Mouse (Mus musculus) layer of hippocampus, adult 18-20 months (tissue): ENCODE results near the gene Qars. TPM values are rescaled to one million over a fixed set of nuclear protein-coding genes. Genes with fewer than 3 reads are reported as not detected.

Experiments
- DNase-seq, 2 experiments: peaks; one replicate each; pipeline ENCODE4 v3.0.0; 2022; ENCODE audit warnings: low spot score in 2 of 2
- long read RNA-seq: library from polyadenylated mRNA; stranded (forward); transcript quantifications from one replicate; pipeline ENCODE4 v2.0.0, GENCODE M21; 2021
- total RNA-seq, 2 experiments: library from RNA; stranded (reverse); gene quantifications; 2 replicates each; pipeline ENCODE4 v1.2.3; 2021

Qars gene
- total RNA-seq: 10 to 100 TPM; 74.4 to 83.4 TPM
- long read RNA-seq, transcript Qars-201 (24 exons, 2,800 nt): major isoform, 34 of 40 reads
- long read RNA-seq, partial matches to known transcripts: 2 of 40 reads
- long read RNA-seq, other reads (novel, unspliced or antisense): 4 of 40 reads

GRCm38 (mm10) chr9:108507619-108508434 is at the start of gene Qars:
Gene Qars (plus strand): TSS chr9:108507706.
- peak; percentile 90 to 97 for DNase-seq

DNA sequence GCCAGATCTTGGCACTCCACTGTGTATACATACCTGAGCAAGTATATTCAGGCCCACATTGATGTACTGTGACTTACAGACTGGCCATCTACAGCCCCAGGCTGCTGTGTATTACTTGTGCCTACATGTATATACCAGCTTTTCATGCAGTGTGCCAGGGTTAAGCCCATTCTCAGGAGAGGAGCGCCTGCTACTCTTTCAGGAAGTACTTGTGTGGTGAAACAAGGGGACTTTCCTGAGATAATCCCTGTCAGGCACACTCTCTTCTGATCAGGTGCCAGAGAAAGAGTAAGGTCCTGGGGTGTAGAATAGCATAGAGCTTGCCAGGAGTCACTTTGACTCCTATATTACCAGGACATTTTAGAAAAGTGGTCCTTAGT is 47.6 kb upstream of the Qars start:
- no peak for DNase-seq

GRCm38 (mm10) chr9:108460319-108461178 is 47.0 kb upstream of the Qars start, which contains the start of gene Ccdc71:
Gene Ccdc71 (plus strand): TSS chr9:108460527.
- peak; percentile 80 to 89 for DNase-seq

- DNase-seq: no peak
These were observed 46.3 kb upstream of the Qars start, which contains the start of gene Klhdc8b for GRCm38 (mm10) chr9:108461181-108461631. Gene Klhdc8b (minus strand): TSS chr9:108461581.

DNA sequence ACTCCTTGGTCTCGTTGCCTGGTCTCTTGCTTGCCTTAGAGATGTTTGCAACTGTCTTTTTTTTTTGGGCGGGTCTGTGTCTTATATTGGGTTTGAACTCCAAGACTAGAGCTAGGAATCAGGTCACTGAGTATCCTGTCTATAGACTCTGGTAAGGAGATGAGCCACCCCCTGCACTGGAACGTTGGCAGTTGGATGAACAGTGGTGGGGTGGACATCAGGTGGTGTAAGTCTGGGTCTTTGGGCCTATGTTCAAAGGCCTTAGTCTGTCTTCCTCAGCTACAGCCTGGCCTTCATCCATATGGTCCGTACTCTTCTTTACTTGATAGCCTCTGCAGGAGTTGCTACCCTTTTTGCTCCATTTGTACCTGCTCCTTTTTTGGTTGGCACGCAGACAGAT is 45.8 kb upstream of the Qars start:
- no peak for DNase-seq

- no peak for DNase-seq
These were observed 45.3 kb upstream of the Qars start for GRCm38 (mm10) chr9:108462192-108462591.

DNA sequence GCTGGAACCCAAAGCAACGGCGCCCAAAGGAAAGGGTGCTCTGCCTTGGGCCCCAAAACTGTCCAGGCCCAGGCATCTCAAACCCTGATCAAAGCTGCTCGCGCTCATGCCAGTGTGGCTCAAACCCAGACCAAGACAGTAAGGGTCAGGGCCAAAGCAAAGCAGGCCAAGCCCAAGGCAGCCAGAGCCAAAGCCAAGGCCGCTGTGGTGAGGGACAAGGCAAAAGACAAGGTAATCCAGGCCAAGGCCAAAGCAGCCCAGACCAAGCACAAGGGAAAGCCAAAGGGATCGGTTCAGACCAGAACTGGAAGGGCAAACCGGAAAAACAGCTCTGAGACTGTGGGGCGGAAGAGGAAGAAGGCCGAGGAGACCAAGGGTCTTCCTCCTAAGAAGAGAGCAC is 43.8 kb upstream of the Qars start:
- no peak for DNase-seq

DNA sequence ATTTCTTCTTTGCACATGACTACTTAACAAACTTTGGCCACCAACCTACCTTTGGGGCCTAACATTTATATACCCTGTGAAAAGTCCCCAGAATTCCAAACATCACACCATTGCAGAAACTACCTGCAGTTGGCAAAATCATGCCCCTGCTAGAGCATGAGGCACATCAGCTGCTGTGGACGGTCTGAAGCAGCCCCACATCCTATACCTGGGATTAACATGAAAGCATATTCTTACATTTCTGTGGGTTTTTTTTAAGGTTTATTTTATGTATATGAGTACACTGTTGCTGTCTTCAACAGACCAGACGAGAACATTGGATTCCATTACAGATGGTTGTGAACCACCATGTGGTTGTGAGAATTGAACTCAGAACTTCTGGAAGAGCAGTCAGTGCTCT is 41.3 kb upstream of the Qars start:
- DNase-seq: no peak

GRCm38 (mm10) chr9:108469430-108469829 is 38.1 kb upstream of the Qars start:
- DNase-seq: no peak

GRCm38 (mm10) chr9:108469845-108470244 is 37.7 kb upstream of the Qars start:
- no peak for DNase-seq

- DNase-seq: no peak
These were observed 33.0 kb upstream of the Qars start for GRCm38 (mm10) chr9:108474528-108474927.

- DNase-seq: peak in 1 of 2 experiments; percentile 31
These were observed 28.8 kb upstream of the Qars start for GRCm38 (mm10) chr9:108478638-108479156.

- no peak for DNase-seq
These were observed 28.3 kb upstream of the Qars start for GRCm38 (mm10) chr9:108479241-108479640.

DNA sequence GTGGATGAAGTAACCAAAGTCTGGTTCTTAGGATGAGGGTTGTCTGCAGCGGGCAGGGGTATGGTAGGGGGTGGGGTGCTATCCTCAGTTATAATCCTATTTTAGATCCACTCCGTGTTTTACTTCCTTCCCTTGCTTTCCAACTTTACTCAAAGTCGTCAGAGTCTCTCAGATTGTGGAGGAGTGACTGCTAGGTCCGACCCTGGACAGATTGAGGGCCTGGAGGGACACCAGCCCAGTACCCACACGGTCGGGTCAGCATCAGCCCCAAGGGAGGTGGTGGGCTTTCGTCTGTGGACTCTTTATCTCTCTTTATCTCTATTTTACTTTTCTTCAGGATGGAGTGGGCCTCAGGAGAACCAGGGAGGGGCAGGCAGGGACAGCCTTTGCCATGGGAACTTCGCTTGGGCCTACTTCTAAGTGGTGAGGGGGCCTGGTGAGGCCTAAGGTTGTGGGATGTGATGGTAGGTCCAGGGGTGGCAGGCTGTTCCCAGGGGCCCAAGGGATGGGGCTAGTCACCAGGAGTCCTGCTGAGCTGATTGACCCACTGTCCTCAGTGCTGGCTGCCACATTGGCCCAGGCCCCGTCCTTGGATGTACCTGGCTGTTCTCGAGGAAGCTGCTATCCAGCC is 27.7 kb upstream of the Qars start, which contains the start of gene Lamb2:
Gene Lamb2 (plus strand): TSS at position 16 of the 631 bp plus-strand sequence.
- no peak for DNase-seq

DNA sequence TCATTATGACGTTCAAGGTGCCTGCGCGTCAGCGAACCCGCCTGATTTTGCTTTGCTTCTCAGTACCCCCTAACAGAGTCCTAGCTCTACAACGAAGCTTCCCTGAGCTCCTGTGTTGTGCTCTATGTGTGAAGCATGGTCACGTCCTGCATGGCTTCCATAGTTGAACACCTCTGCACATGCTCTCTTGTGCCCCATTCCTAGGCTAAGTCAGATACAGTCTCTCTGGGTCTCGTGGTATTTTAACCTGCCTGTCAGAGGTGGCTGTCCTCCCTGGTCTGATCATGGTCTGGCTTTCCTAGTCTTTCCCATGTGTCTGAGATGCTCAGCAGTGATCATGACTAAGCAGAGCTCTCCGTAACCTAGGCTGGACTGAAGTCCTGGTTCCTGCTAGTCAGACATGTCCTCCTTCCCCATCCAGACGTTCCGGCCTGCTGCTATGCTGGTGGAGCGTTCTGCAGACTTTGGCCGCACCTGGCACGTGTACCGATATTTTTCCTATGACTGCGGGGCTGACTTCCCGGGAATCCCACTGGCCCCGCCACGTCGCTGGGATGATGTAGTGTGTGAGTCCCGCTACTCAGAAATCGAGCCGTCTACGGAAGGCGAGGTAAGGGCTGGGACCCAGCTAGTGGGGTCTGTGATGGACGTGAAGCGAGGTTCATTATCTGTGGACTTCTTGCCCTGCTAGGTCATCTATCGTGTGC is 26.5 kb upstream of the Qars start:
- no peak for DNase-seq

DNA sequence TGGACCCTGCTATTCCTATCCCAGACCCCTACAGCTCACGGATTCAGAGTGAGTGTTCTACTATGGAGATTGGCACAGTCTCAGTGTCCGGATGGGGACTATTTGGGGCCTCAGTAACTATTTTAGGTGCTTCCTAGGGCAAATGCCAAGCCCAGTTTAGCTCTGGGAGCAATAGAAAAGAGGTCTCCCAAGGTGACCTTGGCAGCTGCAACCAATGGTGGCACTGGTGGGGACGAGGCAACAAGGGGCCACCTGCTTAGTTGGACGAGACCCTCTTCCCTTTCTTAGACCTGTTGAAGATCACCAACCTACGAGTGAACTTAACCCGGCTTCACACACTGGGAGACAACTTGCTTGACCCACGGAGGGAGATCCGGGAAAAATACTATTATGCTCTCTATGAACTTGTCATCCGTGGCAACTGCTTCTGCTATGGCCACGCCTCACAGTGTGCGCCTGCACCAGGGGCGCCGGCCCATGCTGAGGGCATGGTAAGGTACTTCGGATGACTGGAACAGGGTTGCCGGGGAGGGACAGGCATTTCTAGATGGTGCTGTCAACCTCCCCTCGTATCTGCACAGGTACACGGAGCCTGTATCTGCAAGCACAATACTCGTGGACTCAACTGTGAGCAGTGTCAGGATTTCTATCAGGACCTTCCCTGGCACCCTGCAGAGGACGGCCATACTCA is 25.8 kb upstream of the Qars start:
- DNase-seq: no peak

- DNase-seq: no peak
These were observed 24.3 kb upstream of the Qars start for GRCm38 (mm10) chr9:108483051-108483790.

DNA sequence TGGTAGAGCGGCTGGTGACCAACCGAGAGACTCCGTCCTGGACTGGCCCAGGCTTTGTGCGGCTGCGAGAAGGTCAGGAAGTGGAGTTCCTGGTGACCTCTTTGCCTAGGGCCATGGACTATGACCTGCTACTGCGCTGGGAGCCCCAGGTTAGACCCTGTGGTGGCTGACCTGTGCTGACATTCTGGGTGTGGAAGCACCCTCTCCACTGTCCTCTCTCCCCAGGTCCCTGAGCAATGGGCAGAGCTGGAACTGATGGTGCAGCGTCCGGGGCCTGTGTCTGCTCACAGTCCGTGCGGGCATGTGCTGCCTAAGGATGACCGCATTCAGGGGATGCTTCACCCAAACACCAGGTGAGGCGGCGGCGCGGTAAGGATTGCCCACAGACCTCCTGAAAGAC is 23.5 kb upstream of the Qars start:
- no peak for DNase-seq

- DNase-seq: no peak
These were observed 22.1 kb upstream of the Qars start for GRCm38 (mm10) chr9:108485301-108485875.
